Mouse (Mus musculus) CD4-positive, CD25-positive, alpha-beta regulatory T cell, adult 4 months (primary cell): ENCODE data around the gene Casq2. TPM values are rescaled to one million over a fixed set of nuclear protein-coding genes. Genes with fewer than 3 reads are reported as not detected.
"Not testable (repeated sequence)": the region's sequence is repeated elsewhere in the genome, so short reads cannot be mapped to it uniquely, and the experiment has no call there.

Experiments
- ATAC-seq: one replicate; pipeline ENCODE4 v1.8.0; 2017
- polyA plus RNA-seq, 2 experiments: library from polyadenylated mRNA; unstranded; fragments of 100-300 nt; shearing (Covaris generic); gene quantifications; one replicate each; pipeline ENCODE4 v1.2.1; 2017

Casq2 gene
- polyA plus RNA-seq, 2 experiments from 2014 or later = not detected

DNA sequence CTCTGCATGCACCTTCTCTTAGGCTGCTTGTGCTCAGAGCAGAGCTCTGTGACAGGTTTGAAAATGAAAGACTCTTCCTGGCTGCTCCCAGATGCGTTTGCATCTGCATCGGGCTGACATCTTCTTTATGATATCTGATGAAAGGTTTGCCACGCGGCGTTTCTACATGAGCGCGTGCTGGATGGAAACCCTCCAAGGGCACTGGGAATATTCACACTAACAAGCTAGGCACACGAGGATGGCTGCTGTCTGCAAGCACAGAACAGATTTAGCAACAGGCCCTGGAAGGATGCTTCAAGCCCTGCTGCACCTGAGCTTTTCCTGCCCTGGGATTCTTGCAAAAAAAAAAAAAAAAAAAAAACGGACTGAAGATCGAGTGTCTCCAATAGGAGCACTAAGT lies 50.9 kb downstream of the Casq2 start:
- ATAC-seq = no peak

DNA sequence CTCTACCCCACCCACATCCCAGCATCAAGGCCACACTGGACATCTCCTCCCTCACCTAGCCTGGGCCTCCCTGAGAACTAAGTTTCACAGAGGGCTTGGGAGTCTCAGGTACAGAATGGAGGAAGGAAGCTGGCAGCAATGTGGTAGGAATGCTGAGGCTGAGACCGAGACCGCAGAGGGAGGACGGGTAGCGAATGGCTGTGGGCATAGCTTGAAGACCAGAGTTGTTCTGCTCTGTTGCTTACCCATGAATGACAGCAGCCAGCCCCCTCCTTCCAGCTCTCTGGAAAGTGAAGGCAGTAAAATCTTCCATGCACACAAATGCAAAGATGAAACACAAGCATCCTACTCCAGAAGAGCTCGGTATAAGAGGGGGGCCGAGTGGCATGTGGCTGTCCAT lies 52.7 kb downstream of the Casq2 start:
- no peak for ATAC-seq

DNA sequence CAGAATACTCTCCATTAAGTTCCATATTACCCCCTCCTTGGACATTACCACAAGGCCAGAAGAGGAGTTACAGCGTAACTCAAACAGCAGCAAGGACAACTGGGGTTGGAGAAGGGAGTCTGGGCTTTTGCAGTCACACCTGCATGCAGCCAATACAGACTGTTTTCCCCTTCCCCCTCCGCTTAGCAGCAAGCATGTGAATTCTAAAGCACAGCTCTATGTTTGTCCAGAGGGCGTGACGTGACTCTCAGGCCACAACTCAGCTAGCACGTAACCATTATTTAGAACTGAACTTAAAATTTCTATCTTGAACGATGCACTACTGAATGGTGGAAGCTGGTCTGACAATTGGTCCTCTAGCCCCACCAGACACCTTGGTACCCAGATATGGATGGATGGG lies 54.4 kb downstream of the Casq2 start:
- ATAC-seq = no peak

DNA sequence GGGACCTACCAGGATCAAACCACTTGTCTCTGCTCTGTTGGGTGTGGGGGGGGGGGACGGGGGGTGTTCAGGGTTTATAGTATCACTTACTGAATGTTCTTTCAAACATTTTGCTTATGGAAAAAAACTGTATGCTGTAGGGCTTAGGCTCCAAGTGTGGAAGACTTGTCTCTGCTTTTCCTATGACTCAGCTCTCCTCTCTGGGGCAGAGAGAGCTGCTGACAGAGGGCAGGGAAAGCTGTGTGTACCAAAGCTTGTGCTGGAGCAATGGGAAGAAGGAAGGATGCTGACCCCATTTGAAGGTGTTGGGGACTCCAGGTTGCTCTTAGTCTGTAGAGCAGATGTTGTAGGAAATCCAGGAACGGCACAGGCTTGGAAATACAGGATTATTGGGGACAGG lies 55.2 kb downstream of the Casq2 start:
- ATAC-seq = no peak

DNA sequence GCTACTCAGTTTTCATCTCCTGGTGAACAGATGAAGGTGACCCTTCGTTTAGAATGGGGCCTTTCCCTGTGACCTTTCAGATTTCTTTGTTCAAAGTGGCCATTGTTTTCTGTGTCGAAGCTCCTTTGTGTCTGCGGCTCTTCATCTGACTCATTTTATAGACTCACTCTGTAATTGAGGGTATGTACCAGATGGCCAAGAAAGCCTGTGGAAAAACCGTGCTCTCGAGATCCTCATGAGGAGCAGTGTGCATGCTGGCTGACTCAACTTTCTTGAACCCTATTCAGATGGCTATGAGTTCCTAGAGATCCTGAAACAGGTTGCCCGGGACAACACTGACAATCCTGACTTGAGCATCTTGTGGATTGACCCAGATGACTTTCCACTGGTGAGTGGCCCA lies 55.7 kb downstream of the Casq2 start:
- ATAC-seq = no peak

DNA sequence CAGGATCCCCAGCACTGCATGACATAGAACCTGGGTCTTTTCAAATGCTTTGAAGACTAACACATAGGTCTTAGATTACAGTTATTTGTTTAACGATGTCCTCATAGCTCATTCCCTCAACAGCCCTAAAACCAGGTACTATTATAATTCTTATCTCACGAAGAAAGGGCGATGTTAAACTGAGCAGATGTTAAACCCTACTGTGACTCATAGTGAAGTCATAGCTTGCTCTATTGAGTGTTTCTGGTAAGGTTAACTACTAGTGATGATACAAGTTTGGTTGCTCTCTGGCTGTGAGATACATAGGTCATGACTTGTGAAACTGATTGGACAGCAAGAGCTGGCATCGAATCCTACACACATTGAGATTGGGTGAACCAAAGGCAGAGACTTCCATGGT lies 56.7 kb downstream of the Casq2 start:
- no peak for ATAC-seq

DNA sequence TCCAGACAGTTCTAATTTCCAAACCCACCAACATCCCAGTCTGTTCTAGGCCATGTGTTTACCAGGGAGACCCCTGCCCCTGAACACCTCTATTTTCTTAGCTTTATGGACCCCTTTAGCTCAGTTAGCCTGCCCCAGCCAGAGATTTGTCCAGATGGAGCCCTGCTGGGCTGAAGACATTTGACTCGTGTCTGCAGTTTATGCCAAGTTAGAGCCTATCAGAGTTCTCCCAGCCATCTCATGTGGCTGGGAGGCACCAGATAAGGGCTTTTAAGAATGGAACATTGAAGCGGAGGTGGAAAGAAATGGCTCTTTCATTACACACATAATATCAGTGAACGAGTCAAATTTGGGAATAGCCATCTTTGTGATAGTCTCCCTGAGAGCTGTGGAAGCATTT lies 57.3 kb downstream of the Casq2 start:
- no peak for ATAC-seq

DNA sequence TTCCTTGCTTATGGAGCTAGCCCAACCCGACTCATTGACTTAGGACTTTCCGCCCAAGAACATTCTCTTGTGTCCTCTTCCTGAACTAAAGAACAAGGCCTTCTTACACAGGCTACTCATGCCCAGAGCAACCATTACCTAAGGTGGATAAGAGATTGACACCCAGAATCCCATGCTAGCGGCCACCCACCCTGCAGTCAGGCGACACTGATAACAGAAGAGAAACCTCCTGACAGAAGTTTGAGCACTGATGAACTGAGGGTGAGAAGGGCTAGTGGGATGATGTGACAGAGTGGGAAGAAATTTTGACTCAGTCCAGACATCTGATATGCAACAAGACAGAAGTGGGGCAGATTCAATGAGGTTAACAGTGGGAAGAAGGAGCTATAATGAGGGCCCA lies 58.2 kb downstream of the Casq2 start:
- ATAC-seq = no peak

DNA sequence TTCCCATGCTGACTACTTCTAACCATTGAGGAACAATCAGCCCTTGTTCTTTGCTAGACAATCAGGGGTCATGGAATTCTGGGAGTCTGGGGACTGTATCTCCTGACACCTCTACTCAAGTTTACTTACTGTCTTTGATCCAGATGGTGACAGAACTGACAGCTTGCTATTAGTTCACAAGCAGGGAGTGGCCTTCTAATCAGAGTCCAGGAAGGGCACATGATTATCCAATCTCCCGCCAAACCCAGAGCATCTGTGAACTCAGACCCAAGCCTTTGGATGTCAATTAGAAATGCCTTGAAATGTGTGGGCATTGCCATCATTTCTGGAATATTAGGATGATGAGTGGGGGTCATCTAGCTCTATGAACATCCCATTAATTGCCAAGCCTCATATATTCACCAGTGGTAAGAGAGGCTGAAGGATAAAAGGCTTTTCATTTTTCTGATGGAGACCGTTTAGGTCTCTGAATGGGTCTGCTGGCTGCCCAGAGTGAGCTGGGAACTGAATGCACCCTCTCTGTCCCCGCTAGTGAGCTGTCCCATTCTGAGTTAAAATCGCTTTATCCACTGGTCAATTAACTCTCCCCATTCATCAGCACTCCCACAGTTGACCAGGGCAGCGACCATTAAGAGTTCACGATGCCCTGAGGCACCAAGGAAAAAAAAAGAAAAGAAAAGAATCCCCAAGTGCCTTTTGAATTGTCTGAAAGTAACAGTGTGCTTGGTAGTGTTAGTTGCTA lies 59.6 kb downstream of the Casq2 start:
- no peak for ATAC-seq

DNA sequence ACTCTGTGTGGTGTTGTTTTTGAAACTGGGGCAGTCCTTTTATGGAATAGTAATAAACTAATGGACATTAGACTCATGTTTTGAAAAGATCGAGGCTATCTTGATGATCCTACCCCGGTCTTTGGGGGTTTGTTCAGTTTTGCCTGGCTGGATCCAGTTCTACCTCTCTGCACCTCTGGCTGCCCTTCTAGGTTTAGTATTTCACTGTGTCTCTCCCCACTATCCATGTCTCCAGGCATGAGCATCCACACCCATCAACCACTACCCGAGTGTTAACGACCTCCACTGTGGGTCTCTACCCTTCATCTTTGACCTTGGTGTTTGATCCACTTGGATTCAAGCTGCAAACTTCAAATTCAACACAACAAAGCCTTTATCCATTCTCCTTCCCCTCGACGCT lies 60.2 kb downstream of the Casq2 start:
- ATAC-seq = no peak

DNA sequence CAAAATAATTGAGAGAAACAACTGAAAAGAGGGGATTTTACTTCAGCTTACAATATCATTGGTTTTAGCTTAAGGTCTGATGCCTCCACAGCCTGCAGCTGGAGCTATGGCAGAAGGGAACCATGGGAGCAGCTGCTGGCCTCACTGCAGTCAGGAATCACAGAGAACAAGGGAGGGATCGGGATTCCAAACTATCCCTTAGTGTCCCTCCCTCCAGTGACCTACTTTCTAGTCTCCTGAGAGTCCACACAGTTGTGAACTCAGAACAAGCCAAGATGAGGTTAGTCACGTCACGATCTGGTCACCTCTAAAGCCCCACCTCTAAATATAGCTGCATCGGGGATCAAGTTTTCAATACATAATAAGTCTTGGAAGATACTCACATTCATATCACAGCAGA lies 61.0 kb downstream of the Casq2 start:
- ATAC-seq = no peak

DNA sequence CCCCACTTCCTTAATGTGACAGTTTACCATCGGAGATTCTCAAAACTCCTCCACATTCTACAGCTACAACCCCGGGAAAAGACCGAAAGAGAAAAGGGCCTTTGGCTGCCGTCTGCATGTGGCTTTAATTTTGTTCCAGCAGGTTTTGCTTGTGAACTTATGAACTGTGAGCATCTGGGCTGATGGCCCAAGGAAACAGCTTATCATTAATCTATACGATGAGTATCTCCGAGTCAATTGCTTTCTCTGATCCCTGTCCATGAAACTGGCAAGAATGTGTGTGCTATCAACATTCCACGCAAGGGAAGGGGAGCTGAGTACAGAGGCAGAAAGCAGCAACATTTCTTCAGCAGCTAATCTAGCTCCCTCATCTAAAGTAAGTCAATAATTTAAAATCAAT lies 63.7 kb downstream of the Casq2 start:
- no peak for ATAC-seq

DNA sequence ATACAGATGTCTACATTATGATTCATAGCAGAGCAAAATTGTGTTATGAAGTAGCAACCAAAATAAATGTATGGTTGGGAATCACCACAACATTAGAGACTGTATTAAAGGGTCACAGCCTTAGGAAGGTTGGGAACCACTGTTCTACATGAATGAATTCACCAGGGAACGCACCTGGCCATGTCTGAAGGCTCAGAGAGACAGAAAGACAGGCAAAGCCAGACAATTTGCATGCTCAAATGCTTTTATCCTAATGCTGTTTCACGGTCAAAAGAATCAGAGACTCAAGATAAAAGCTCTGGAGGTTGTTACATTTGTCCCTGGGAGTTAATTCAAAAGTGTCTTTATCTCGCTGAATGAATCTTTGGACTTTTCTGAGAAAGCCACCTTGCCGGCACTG lies 65.6 kb downstream of the Casq2 start:
- ATAC-seq = no peak

DNA sequence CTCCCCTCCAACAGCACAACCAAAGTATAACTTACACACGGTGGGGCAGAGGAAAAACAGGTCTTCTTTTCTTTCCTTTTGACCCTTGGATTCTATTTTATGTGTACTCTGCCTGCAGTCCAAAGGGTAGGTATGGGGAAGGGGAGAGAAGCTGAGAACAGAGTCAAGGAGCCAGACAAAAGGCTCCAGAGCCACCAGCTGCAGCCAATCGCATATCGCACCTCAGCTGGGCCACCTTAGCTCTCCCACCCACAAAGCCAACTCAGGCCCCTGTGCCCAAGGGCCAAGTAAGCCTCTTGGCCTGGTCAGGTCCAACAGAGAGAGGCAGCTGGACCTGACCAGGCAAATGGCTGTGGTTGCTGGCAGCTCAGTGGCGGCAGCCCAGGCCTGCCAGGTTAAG lies 66.3 kb downstream of the Casq2 start:
- ATAC-seq = no peak

DNA sequence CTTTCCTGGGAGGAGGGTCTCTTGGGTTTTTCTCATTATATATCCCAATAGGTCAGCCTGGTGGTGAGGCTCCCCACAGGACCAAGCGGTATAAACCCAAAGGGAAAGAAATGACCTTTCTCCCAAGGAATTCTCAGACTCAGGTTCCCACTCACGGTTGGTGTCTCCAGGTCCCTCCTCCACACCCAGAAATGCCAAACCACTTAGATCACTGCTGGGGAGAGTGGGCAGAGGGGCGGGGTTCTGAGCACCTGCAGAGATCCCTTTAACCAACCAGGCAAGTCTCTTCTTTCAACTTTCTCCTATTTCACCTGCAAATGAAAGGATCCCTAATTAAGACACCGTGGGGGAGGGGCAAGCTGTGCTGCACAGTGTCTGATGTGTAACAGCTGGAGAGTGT lies 66.7 kb downstream of the Casq2 start:
- ATAC-seq = no peak

DNA sequence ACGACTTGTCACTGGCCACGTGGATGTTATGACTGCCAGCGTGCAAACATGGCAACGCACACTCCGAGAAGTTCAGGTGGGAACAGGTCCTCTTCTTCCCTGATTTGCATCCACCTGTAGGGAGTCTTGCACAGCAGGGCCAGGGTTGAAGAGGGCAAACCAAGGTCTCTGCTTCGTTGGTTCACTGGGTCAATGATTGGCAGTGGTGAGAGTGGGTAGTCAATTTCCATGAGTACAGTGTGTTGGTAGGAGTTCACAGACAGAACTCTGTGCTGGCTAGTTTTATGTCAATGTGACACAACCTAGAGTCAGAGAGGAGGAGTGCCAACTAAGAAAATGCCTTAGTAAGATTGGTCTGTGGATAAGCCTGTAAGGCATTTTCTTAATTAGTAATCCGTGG lies 67.9 kb downstream of the Casq2 start:
- ATAC-seq = no peak

DNA sequence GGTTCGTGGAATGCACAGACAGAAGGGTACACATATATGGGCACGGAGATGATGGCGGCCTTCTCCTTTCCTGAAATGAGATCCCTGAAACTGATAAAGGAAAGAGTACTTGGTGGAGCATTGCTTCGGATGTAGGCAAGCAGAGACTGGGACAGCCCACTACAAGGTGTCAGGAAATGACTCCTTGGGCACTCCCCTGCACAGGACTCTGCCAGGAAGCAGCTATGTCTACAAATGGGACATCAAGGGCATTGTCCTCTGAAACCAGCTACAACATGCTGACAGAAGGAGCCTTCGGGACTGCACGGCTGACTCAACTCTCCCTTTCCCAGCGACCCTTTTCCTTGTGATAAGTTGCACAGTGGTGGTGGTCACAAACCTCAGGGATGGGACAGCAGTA lies 70.5 kb downstream of the Casq2 start:
- ATAC-seq = no peak

DNA sequence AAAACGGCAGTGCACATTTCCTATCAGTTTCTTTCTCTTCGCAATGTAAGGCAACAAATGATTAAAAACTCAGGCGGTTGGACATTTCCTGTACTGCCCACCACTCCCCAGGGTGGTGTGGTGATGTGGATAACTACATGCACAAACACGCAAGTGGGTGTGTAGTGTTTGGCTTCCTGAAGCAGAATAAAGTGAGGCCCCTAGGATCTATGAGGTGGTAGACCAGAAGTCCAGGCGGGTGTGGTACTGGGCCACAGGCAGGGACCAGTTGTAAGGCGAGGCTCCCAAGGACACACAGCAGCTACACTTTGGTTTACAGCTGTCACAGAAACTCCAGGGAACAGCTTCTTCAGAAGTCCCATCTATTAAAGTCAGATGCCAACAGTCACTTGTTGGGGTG lies 71.4 kb downstream of the Casq2 start:
- ATAC-seq = no peak

DNA sequence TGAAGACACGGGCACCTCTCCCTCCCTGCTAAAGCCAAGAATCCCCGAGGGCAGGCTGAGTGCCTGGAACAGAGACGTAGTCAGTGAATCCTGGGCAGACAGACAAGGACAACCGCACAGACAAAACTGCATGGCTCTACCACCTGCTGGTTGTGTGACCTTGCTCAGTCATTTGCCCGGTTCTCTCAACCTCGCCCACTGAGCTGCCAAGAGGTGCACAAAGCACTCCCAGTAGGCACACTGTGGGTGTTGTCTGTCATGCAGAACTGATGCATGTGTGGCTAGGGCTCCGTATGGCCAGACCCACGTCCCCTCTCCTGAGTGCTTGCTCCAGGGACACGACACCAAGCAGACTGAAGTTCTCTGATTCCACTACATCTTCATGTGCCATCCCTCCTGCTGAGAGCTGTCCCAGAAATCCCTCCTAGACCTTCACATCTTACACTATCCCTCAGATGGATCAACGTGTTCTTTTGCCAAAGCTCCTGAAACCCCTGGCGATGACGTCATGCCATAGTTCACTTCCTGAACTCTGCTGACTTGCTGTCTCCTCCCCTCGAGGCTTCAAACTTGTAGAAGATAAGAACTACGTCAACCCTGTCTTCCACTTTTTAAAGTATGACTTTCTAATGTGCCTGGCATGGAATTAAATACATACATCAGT lies 72.7 kb downstream of the Casq2 start:
- ATAC-seq = no peak

DNA sequence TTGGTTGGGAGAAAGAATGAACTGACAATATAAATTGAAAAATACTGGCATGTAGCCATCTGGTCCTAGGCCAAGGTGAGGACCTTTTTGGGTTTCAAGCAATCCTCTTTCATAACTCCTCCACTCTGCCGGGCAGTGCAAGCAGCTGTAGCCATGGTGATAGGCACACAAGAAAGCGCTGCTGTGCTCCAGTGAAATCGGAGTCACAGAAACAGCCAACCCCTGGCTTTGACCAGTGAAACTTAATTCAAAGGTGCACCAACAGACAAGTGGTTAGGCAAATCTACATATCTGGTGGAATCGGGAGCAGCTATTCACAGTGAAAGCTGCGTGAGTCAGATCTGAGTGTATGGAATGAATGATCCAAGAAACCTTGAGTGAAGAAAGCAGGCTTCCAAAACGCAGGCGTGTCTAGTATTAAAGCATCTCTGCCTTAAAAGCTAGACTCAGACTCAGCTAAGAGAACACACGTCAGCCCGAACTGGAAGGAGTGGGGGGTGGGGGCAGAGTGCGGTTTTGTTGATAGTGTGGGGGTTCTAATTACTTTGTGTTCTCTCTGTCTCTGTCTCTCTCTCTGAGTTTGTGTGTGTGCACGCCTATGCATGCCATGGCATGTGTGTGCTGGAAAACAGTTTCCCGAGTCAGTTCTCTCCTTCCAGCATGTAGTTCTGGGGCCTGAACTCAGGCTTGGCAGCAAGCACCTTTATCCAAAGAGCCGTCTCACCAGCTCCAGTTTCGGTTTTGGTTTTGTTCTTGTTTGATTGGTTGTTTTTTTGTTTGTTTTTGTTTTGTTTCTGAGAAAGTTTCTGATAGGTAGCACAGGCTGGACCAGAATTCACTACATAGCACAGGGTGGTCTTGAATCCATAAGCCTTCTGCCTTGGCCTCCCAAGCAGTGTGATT lies 73.5 kb downstream of the Casq2 start:
- no peak for ATAC-seq

DNA sequence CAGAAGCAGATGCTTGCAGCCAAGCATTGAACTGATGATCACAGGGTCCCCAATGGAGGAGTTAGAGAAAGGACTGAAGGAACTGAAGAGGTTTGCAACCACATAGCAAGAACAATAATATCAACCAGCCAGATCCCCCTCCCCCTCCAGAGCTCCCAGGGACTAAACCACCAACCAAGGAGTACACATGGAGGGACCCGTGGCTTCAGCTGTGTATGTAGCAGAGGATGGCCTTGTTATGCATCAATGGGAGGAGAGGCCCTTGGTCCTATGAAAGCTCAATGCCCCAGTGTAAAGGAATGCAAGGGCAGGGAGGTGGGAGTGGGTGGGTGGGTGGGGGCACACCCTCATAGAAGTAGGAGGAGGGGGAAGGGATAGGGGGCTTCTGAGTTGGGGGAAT lies 77.6 kb downstream of the Casq2 start:
- not testable (repeated sequence) for ATAC-seq

DNA sequence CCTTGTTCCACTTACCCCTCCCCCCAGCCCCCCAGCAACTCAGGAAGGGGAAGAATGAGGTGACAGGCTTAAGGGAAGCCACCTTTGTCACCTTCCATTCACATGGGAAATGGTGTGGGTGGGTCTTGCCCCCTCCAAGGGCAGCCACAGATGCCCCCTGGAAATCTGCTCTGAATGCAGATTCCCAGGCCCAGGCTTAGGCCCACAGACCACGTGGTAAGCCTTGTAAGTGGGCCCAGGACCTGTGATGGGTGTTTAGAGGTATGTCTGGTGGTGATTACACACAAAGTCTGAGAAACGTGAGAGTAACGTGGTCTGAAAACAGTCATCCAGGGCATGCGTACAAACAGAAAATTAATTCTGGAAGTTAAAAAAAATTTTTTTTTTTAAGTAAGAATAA lies 78.7 kb downstream of the Casq2 start:
- no peak for ATAC-seq

DNA sequence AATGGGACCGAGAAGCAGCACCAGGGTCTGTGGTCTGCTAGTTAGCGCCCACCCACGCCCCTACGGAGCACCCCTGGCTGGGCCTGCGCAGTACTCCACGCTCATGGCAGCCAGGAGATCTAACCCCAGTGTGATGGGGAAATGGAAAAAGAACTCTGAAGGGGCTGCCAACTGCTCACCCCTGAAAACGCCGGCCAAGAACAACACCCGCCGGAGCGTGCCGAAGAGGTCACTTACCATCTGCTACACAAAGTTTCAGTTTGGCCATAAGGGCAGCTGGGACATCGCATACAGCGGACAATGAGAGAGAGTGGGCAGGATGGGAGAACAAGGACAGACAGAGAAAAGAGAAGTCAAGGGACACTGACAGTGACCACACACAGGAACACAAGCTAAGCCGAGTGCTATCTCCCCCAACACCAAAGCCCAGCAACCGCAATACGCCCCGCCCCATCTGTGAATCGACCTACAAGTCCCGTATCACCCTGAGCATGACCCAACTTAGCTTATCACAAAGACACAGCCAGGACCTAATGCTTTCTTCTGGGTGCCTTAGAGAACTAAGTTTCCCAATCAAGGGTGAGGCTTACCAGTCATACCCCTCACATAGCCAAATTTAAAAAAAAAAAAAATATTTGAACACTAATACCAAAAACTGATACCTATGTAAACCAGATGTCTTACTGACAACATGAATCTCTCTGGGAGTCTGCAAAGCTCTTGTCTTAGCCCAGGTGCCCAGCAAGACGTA lies 79.5 kb downstream of the Casq2 start:
- no peak for ATAC-seq
